Mouse (Mus musculus): ENCODE measurements around the gene Usp47. TPM values are rescaled to one million over a fixed set of nuclear protein-coding genes. Genes with fewer than 3 reads are reported as not detected.

Usp47 gene
- polyA plus RNA-seq, 1 experiment from 2014 or later: 69.9 TPM

DNA sequence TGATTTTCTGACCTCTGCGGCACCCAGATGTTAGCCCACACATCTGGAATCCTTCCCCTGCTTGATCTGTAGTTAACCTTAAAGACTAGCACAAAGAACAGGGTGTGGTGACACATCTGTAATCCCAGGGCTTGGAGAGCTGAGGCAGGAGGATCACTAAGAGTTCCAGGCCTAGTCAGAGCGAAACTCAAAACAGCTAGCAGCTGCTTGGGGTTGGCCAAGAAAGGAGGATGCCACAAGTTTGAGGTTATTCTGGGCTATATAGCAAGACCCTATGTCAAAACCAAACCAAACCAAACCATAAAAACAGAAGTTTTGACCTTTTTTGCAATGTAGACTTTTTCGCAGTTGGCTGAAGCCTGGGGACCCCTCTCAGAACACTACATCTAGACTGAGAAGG lies 107.4 kb downstream of the Usp47 start:
- 85% methylated on average over 3 of the region's 3 CpGs for WGBS

DNA sequence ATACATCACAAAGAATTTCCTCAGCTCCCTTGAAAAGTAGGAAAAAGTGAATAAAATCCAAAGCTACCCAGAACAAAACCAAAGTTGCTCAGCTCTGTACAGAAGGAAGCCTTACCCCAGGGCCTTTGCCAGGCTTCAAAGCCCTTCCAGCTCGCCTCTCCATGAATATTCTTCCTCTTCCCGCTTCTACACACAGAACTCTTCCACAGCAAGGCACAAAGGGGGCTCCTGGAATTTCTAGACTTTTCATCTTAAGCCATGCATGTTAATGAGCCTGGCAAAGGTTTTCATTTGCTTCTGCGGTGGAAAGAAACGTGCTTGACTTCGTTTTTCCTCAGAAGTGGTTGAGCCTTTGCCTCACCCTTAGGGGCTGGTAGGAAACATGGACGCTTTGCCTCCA lies 108.7 kb downstream of the Usp47 start:
- H3K36me3 ChIP-seq: peaks cover 5% of the 10 kb centered on the region; the same call in 1 of the 2 replicates
- no peak overlapping the region for H3K27ac ChIP-seq
- WGBS: 74% methylated on average over 6 of the region's 6 CpGs
- peaks cover 45% of the 10 kb centered on the region for H3K4me1 ChIP-seq
- no peaks in the 10 kb centered on the region for H3K9me3 ChIP-seq
- DNase-seq (ENCODE audit: low spot score): no peak
- H3K27me3 ChIP-seq (ENCODE audit: insufficient read depth, poor library complexity, severe bottlenecking): no peaks in the 10 kb centered on the region
- H3K4me3 ChIP-seq: no peak overlapping the region

More for the DNA sequence above, 107.4 kb downstream of the Usp47 start:
- Histone ChIP-seq H3K36me3 (peaks cover 3% of the 10 kb centered on the region; the same call in 1 of the 2 replicates), H3K4me1 (peaks cover 52% of the 10 kb centered on the region), H3K9me3 (no peaks in the 10 kb centered on the region), H3K27me3 (ENCODE audit: insufficient read depth, poor library complexity, severe bottlenecking) (no peaks in the 10 kb centered on the region), H3K27ac (no peak overlapping the region), H3K4me3 (no peak overlapping the region)
- DNase-seq (ENCODE audit: low spot score): no peak

DNA sequence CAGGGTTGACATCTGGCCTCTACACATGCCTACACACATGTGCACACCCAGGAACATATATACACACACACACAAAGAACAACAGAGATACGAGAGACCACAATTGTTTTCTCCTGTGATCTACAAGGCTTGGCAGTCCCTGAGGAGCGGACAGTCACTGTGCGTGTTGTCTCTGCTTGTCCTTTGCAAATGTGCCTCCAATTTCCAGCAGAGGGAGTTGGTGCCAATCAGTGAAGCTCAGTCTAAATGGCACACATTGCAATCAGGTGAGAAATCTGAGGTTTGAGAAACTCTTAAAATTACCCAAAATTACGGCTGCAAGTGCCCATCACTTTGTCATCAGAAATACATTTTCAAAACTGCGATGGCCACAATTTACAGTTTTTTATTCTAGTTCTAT lies 110.0 kb downstream of the Usp47 start:
- H3K27me3 ChIP-seq (ENCODE audit: insufficient read depth, poor library complexity, severe bottlenecking): no peaks in the 10 kb centered on the region
- H3K4me3 ChIP-seq: no peak overlapping the region
- DNase-seq (ENCODE audit: low spot score): no peak
- peaks cover 33% of the 10 kb centered on the region for H3K4me1 ChIP-seq
- WGBS: 88% methylated on average over 5 of the region's 5 CpGs
- peaks cover 5% of the 10 kb centered on the region; the same call in 1 of the 2 replicates for H3K36me3 ChIP-seq
- no peak overlapping the region for H3K27ac ChIP-seq
- H3K9me3 ChIP-seq: no peaks in the 10 kb centered on the region

DNA sequence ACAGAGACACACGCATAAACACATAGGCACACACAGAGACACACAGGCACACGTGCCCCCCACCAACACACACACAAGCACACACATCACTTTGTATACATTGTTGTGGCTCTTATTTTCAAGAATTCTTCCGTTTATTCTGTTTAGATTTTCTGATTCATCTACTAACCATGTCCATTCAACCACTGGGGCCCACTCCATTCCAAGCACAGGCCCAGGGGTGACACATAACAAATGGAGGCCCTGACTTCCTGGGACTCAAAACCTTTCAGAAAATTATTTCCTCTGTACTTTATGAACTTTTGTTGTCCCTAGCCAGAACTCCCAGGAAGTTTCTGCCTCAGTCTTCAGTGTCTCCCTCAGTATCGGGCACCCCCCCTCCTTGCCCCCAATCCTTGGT lies 111.9 kb downstream of the Usp47 start:
- WGBS: 85% methylated on average over 4 of the region's 4 CpGs
- no peak overlapping the region for H3K4me3 ChIP-seq
- no peak overlapping the region for H3K27ac ChIP-seq
- DNase-seq (ENCODE audit: low spot score): no peak
- H3K9me3 ChIP-seq: no peaks in the 10 kb centered on the region
- peaks cover 5% of the 10 kb centered on the region; the same call in 1 of the 2 replicates for H3K36me3 ChIP-seq
- peaks cover 29% of the 10 kb centered on the region for H3K4me1 ChIP-seq
- no peaks in the 10 kb centered on the region for H3K27me3 ChIP-seq (ENCODE audit: insufficient read depth, poor library complexity, severe bottlenecking)

GRCm38 (mm10) chr7:112136537-112136936 lies 113.2 kb downstream of the Usp47 start:
- no peaks in the 10 kb centered on the region for H3K27me3 ChIP-seq (ENCODE audit: insufficient read depth, poor library complexity, severe bottlenecking)
- peaks cover 33% of the 10 kb centered on the region for H3K4me1 ChIP-seq
- WGBS: 81% methylated on average over 5 of the region's 5 CpGs
- H3K9me3 ChIP-seq: no peaks in the 10 kb centered on the region
- peak overlapping the region; percentile 17; the same call in 1 of the 2 replicates for H3K27ac ChIP-seq
- H3K4me3 ChIP-seq: no peak overlapping the region
- DNase-seq (ENCODE audit: low spot score): no peak
- H3K36me3 ChIP-seq: peaks cover 5% of the 10 kb centered on the region; the same call in 1 of the 2 replicates

DNA sequence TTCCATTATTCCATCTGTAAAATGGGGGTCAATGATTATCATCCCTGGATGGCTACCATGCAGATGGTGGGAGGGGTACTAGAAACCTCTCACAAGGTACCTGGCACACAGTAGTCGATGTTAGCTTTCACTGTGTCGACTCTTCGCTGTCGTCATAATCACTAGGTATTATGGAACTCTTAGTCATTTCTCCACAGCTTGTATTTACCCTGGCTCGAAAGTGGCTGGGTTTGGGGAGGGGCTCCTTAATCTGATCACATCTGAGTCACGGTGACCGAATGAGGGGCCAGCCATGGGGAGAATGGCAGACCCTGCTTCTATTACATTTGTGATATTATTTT lies 114.8 kb downstream of the Usp47 start:
- Histone ChIP-seq H3K36me3 (peaks cover 5% of the 10 kb centered on the region; the same call in 1 of the 2 replicates), H3K9me3 (no peaks in the 10 kb centered on the region), H3K27ac (peak overlapping the region; percentile 42; the same call in 1 of the 2 replicates), H3K4me1 (peaks cover 41% of the 10 kb centered on the region), H3K4me3 (no peak overlapping the region), H3K27me3 (ENCODE audit: insufficient read depth, poor library complexity, severe bottlenecking) (no peaks in the 10 kb centered on the region)
- DNase-seq (ENCODE audit: low spot score): no peak
- WGBS: 77% methylated on average over 7 of the region's 7 CpGs

DNA sequence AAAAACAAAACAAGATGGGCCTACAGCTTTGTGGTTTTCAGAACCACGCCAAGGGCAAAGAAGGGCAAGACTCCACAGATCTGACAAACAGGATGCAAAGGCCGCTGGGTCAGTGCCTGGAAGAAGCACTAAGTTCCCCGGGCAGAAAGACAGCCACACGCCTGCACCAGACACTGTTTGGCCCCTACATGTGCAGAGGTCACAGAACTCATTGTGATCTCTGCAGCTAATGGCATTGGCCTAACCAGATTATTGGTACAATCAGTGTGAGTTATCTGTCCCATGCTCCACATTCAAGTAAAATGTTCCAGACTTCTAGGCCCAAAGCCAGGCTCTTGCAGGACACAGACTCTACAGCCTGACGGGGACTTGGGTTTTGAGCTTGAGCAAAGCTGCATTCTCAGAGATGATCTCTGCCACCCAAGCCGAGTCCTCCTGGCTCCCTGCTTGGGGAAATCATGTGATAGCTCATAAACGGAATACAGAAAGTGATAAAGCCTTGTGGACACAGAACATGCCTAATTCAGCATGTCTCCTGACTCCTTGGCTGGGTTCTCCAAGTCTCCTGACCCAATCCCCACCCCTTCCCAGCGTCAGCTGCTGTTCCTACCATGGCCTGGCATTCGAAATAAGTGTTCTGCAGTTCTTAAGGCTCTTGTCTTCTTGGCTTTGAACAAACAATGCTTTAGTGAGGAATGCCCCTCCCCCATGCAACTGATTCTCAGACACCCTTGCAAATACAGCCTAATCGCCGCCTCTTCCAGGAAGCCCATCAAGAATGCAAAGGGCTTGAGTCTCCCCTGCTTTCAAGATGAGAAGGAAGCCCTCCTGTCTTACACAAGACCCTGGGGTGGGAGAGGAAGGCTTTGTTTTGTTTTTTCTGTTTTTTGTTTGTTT lies 115.5 kb downstream of the Usp47 start:
- H3K27ac ChIP-seq: peak overlapping the region; percentile 42; the same call in 1 of the 2 replicates
- DNase-seq (ENCODE audit: low spot score): no peak
- no peaks in the 10 kb centered on the region for H3K27me3 ChIP-seq (ENCODE audit: insufficient read depth, poor library complexity, severe bottlenecking)

DNA sequence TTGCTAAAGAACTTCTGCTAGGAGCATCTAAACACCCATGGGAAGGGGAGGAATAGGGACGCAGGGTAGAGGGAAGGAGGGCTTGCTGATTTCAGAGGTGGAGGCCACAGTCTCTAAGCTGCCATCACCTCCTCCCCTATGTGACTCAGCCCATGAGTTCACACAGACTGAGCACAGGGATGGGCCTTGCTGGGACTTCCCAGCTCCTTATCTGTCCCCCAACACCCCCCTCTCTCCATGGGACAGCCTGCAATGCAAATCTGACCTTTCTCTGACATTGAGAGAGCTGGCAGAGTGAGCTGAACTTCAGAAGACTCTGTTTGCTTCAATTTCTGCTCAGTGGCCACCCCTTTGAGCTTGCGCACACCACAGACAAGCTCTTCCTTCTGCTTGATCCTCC lies 117.4 kb downstream of the Usp47 start:
- Histone ChIP-seq H3K4me1 (peaks cover 61% of the 10 kb centered on the region), H3K4me3 (no peak overlapping the region), H3K36me3 (peaks cover 5% of the 10 kb centered on the region; the same call in 1 of the 2 replicates), H3K27ac (peak overlapping the region; percentile 81), H3K9me3 (no peaks in the 10 kb centered on the region), H3K27me3 (ENCODE audit: insufficient read depth, poor library complexity, severe bottlenecking) (no peaks in the 10 kb centered on the region)
- peak; percentile 81 for DNase-seq (ENCODE audit: low spot score)
- 60% methylated on average over 2 of the region's 2 CpGs for WGBS

More for the DNA sequence above, 115.5 kb downstream of the Usp47 start:
- Histone ChIP-seq H3K36me3 (peaks cover 4% of the 10 kb centered on the region; the same call in 1 of the 2 replicates), H3K4me1 (peaks cover 47% of the 10 kb centered on the region), H3K9me3 (no peaks in the 10 kb centered on the region), H3K4me3 (no peak overlapping the region)
- 70% methylated on average over 11 of the region's 11 CpGs for WGBS

GRCm38 (mm10) chr7:112142616-112143015 lies 119.3 kb downstream of the Usp47 start:
- no peak overlapping the region for H3K4me3 ChIP-seq
- WGBS: 66% methylated on average over 3 of the region's 3 CpGs
- peaks cover 63% of the 10 kb centered on the region for H3K4me1 ChIP-seq
- H3K36me3 ChIP-seq: peaks cover 3% of the 10 kb centered on the region; the same call in 1 of the 2 replicates
- H3K27ac ChIP-seq: peak overlapping the region; percentile 78
- H3K9me3 ChIP-seq: no peaks in the 10 kb centered on the region
- H3K27me3 ChIP-seq (ENCODE audit: insufficient read depth, poor library complexity, severe bottlenecking): no peaks in the 10 kb centered on the region
- no peak for DNase-seq (ENCODE audit: low spot score)

- Histone ChIP-seq H3K4me3 (no peak overlapping the region), H3K4me1 (peaks cover 67% of the 10 kb centered on the region), H3K9me3 (no peaks in the 10 kb centered on the region), H3K27me3 (ENCODE audit: insufficient read depth, poor library complexity, severe bottlenecking) (no peaks in the 10 kb centered on the region), H3K27ac (peak overlapping the region; percentile 78), H3K36me3 (peaks cover 7% of the 10 kb centered on the region)
- DNase-seq (ENCODE audit: low spot score): peak; percentile 77
- WGBS: 30% methylated on average over 7 of the region's 7 CpGs
These were observed 119.8 kb downstream of the Usp47 start for GRCm38 (mm10) chr7:112143090-112143500.

DNA sequence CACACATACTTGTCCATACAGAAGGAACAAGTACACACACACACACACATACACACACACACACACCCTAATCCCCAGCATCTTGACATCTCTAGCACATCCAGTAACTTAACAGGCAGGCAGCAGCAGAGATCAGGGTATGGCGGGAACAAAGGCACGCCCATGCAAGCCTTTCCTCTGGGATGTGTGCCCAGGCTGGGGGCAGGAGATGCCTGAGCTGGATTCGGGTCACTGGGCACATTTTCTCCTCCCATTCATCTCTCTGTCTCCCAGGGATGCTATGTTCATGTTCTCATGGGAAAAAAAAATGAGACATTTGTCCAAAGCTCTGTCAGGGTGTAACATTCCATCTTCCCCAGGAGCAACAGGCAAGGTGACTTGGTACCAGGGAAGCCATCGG lies 120.7 kb downstream of the Usp47 start:
- DNase-seq (ENCODE audit: low spot score): no peak
- 74% methylated on average over 4 of the region's 4 CpGs for WGBS
- Histone ChIP-seq H3K27ac (peak overlapping the region; percentile 78; the same call in 1 of the 2 replicates), H3K36me3 (peaks cover 8% of the 10 kb centered on the region), H3K4me3 (no peak overlapping the region), H3K4me1 (peaks cover 64% of the 10 kb centered on the region), H3K27me3 (ENCODE audit: insufficient read depth, poor library complexity, severe bottlenecking) (no peaks in the 10 kb centered on the region), H3K9me3 (no peaks in the 10 kb centered on the region)

DNA sequence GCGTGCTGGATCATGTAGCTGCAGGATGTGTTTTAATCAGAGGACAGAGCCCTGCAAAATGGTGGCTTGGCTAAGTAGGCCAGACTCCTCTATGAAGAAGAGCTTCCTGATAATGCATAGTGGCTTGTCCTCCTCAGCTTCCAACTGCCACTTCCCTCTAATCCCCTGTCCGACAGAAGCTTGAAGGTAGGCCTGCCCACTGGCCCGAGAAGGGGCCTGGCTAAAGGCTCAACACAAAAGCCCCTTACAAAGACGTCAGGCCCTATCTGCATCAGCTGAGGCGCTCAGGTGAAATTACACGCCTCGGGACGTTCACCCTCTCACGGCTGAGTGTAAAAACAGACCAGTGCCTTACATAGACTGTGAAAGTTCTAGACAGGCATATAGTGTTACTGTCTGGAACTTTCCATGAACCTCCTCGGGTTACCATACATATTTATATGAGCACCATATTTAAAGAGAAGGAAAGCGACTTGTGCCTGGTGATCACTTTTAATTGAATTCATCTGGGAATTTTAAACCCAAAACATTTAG lies 121.4 kb downstream of the Usp47 start:
- no peak for DNase-seq (ENCODE audit: low spot score)
- 63% methylated on average over 11 of the region's 11 CpGs for WGBS
- H3K36me3 ChIP-seq: peaks cover 8% of the 10 kb centered on the region
- H3K27ac ChIP-seq: peak overlapping the region; percentile 78
- H3K27me3 ChIP-seq (ENCODE audit: insufficient read depth, poor library complexity, severe bottlenecking): no peaks in the 10 kb centered on the region
- H3K4me3 ChIP-seq: no peak overlapping the region
- H3K4me1 ChIP-seq: peaks cover 61% of the 10 kb centered on the region
- H3K9me3 ChIP-seq: no peaks in the 10 kb centered on the region

GRCm38 (mm10) chr7:112147979-112148378 lies 124.7 kb downstream of the Usp47 start:
- H3K4me3 ChIP-seq: no peak overlapping the region
- WGBS: 67% methylated on average over 2 of the region's 2 CpGs
- no peak for DNase-seq (ENCODE audit: low spot score)

More at GRCm38 (mm10) chr7:112147979-112148378, 124.7 kb downstream of the Usp47 start:
- no peaks in the 10 kb centered on the region for H3K9me3 ChIP-seq
- H3K27me3 ChIP-seq (ENCODE audit: insufficient read depth, poor library complexity, severe bottlenecking): no peaks in the 10 kb centered on the region
- peaks cover 67% of the 10 kb centered on the region for H3K4me1 ChIP-seq
- H3K27ac ChIP-seq: peak overlapping the region; percentile 57
- H3K36me3 ChIP-seq: peaks cover 16% of the 10 kb centered on the region

All from heart, embryonic 10.5 days (tissue).